Mouse (Mus musculus) limb, embryonic 15.5 days (tissue): ENCODE measurements around the gene Als2cr12. TPM values are rescaled to one million over a fixed set of nuclear protein-coding genes. Genes with fewer than 3 reads are reported as not detected.

Source experiments
- polyA plus RNA-seq: library from polyadenylated mRNA; unstranded; fragments of >200 nt; fragmentation: Nextera tagmentation; extraction: Ambion mirVana; gene quantifications from 2 replicates; pipeline ENCODE4 v1.2.1, GENCODE M21; 2015

The Als2cr12 gene
- polyA plus RNA-seq, 1 experiment from 2014 or later: 0.10 TPM

Other genes with a start within 250 kb of the Als2cr12 start
- 23.7 and 27.2 TPM in 2 replicates for gene Orc2, start 190.9 kb downstream of the Als2cr12 start, polyA plus RNA-seq
- gene Fam126b, start 109.7 kb downstream of the Als2cr12 start, polyA plus RNA-seq: 6.1 and 7.4 TPM in 2 replicates
- gene Ndufb3, start 109.6 kb downstream of the Als2cr12 start, polyA plus RNA-seq: 134 and 157 TPM in 2 replicates
- 40.5 and 41.2 TPM in 2 replicates for gene Cflar, start 15.5 kb upstream of the Als2cr12 start, polyA plus RNA-seq
- gene Casp8, start 99.4 kb upstream of the Als2cr12 start, polyA plus RNA-seq: 38.3 and 38.9 TPM in 2 replicates